Mouse (Mus musculus) right cerebral cortex, adult 2 months (tissue): ENCODE data around the gene Cwh43.
"Not testable (repeated sequence)": the region's sequence is repeated elsewhere in the genome, so short reads cannot be mapped to it uniquely, and the experiment has no call there.

Experiments
- DNase-seq, 2 experiments: peaks; one replicate each; pipeline ENCODE4 v3.0.0; 2021 to 2022; ENCODE audit warnings: low spot score in 2 of 2

Gene Cwh43

DNA sequence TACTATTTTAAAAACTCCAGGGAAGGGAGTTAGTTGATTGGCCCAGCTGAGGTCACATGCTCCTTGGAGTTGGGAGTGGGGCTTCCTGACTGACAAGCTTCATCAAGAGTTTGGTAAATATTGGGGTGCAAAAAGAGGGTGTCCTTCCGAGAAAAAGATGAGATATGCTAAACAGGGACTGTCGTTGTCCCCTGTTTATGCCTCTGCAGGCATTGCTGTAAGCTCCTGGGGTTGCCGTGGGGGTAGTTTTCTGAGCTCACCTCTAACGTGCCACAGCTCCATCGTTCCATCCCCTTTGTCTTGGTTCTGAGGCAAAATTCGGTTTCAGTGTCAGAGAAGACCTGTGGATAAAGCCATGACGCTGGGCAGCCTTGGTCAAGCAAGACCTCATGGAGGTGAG, 74.8 kb downstream of the Cwh43 start, which contains the start of gene Dcun1d4:
Dcun1d4 (plus strand) TSS at position 301 of the 400 bp plus-strand sequence.
- no peak for DNase-seq

DNA sequence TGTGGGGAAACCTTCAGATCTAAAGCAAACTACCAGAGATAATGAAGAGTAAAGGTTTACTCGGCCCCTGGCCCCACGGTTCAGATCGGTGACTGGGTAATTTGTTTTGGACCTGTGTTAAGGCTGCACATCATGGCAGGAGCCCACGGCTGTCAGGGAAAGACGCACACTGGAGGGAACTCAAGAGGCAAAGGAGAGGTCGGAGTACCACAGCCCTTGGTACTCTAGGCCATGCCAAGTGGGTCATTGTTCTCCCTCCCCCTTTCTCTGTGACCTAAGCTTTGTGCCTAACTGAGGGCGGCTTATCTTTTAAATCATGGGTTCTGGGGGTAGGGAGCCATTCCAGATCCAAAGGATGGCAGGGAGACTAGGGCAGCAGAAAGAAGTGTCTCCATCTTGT, 75.5 kb downstream of the Cwh43 start:
- no peak for DNase-seq

DNA sequence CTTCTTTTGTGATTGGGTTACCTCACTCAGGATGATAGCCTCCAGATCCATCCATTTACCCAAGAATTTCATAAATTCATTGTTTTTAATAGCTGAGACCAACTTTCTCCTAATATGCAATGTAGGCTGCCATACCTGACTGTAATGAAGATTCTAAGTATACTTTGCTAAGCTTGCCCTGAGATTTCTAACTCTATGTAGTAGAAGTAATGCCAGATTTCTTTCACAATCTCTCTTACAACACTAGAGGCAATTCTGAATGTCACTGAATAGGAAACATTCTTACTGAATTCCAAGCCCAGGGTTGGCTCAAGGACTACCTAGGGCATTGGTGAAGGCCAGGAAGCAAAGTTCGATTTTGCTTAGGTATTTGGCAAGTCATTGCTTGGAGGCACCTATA, 76.5 kb downstream of the Cwh43 start:
- DNase-seq = not testable (repeated sequence)

DNA sequence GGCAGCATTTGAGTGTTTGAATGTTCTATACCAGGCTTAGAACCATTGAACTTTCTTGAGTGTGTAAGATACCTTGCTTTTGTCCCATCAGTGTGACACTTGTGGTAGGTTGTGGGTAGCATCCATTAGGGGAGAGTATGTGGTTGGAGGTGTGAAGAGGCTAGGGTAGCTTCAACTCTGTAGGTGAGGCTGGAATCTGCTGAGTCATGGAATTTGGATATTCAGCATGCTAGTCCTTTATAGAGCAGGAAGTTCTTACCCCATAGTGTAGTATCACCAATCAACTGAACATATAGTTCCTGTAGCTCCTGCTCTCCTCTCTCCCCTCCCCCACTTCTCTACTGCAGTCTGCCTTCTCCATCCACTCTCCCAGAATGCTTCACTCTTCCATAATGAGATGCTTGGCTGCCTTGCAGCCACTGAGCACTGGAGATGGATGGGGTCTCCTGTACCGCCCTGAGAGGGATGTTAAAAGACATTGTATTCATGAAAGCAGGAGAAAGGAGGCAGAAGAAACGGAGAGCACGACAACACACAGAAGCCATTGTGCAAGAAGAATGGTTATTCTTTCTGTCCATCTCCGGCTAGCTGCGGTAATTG, 78.2 kb downstream of the Cwh43 start:
- no peak for DNase-seq

DNA sequence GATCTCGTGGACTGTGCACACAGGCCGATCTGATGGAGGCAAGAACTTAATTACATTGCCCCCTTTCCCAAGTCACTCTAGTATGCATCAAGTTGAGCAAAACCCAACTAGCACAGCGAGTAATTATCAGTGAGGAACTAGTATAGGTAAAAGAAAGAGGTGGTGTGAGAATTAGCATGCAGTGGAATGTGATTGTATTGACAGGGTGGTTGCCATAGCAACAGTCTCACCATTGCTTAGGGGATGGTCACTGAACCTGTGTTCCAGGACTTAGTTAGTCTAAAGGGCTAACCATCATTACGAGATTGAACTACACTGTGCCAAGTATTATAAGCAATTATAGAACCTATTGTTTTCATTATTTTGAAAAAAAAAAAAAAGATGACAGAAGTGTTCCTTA, 80.6 kb downstream of the Cwh43 start:
- DNase-seq = no peak

GRCm38 (mm10) chr5:73489915-73490314, 84.0 kb downstream of the Cwh43 start:
- no peak for DNase-seq

GRCm38 (mm10) chr5:73490596-73491073, 84.8 kb downstream of the Cwh43 start:
- DNase-seq = peak; percentile 99

DNA sequence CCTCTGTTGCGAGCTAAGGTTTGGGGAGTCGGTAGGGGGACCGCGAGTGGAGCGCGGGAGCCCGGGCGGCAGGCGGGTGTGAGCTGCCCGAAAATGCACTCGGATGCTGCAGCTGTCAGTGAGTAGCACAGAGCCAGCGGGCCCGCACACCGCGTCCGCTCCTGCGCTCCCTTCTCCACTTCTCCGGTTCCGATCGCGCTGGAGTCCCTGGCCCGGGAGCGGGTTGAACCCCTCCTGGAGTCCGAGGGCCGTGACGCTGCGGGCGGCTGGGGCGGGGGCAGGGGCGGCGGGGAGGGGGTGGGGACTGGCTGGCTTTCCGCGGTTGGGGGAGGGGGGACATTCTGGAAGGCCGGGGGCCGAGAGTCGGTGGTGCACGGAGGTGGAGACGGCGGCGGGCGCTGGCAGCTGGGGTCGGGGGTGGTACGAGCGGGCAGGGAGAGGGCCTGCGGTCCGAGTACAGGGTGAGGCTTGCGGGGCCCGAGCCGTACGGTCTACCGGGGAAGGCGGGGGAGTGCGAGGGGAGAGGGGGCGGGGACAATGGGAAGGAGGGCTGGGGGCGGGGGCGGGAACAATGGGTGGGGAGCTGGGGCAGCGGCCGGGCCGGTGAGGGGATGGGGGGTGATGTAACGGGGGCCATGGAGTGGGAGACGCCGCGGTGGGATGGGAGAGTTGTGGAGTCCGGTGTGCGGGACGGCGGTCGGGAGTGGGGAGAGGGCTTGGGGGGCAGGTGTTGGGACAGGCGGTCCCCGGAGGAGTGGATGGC, 85.4 kb downstream of the Cwh43 start:
- DNase-seq = no peak

DNA sequence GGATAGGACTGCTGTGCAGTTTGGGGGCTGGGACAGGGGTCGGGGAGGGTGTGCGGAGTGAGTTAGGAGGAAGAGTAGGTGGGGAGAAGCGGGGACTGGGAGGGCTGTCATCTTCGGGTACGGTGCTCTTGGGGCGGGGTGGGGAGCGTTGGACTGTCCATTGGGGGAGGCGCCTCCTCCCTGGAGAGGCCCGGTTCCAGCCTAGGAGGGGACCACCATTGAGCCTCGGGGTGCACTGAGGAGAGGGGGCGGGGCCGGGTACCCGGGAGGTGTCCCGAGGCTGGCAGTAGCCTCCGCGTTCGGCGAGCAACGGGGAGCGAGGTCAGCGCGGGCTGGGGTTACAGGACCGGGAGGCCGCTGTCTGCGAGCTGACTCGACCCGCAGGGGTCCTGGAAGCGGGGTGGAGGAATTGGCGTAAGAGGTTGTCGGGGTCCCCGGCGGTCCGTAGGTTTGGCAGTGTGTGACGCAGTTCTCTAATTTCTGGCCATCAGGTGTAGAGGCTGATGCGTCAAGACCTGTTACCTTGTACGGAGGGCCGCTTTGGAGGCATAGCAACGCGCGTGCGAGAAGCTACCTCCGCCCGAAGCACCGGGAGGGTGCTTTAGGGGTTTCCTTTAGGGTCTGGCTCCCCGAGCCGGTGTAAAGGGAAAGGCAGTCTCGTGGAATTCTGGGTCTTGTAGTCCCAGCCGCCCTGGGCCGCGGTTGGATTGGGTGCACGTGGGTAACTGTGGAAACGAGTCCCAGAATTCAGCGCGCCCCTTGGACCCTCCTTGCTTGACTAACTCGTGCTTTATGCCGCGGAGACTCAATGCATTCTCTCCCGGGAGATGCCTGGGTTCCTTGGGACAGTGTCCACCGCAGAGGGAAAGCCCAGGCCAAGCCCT, 86.2 kb downstream of the Cwh43 start:
- peak; percentile 94 to 96 for DNase-seq

GRCm38 (mm10) chr5:73497401-73497800, 91.5 kb downstream of the Cwh43 start:
- peak in 1 of 2 experiments; percentile 21 for DNase-seq

DNA sequence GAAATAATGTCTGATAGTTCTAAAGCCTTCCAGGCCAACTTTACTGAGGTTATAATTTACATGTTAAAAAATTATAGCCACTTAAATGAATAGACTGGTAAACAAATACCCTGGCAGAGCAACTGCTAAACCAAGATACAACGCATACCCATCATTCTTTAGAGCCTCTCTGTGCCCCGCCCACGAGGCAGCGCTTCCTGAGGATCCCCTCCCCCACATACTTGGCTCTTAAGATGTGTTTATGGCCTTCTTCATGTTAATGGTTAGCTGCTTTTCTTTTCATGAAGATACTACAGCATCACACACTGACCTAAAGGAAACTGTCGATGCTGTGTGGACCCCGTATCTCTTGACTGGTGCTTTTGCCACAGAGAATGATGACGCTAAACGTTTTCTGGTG, 92.7 kb downstream of the Cwh43 start:
- DNase-seq = no peak

GRCm38 (mm10) chr5:73500867-73501440, 95.1 kb downstream of the Cwh43 start:
- DNase-seq = no peak

DNA sequence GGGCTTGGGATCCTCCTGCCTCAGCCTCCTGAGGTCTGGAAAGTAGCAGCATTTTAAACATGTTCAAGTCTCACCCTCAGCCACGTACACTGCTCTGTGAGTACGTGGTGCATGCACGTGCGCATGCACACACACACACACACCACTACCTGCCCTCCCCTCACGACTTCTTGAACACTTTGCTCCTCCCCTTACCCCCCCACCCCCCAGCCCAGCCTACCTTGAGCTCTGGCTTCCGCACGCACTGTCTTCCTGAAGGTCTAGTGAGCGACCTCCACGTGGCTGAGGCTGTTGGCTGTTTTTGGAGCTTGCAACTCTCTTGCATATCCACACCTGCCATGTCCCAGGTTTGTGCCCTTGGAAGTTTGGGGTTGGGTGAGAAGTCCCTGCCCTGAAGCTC, 96.5 kb downstream of the Cwh43 start:
- no peak for DNase-seq
